Mouse (Mus musculus) kidney, adult 2 months (tissue): ENCODE data around the gene Corin.

ENCODE experiments used
- CTCF ChIP-seq: fragments of 200-500 bp; conservative IDR thresholded peaks from 2 replicates; pipeline ENCODE4 v1.5.1; 2011; ENCODE audit warnings: low read depth, mild to moderate bottlenecking, control low read depth, low read length, moderate library complexity, mixed read lengths; ENCODE audit not compliant: insufficient read depth, insufficient read length
- POLR2A ChIP-seq: fragments of 200-500 bp; IDR thresholded peaks from one replicate; pipeline ENCODE4 v1.6.1; 2011; ENCODE audit warnings: low read depth, low read length, control low read depth

DNA sequence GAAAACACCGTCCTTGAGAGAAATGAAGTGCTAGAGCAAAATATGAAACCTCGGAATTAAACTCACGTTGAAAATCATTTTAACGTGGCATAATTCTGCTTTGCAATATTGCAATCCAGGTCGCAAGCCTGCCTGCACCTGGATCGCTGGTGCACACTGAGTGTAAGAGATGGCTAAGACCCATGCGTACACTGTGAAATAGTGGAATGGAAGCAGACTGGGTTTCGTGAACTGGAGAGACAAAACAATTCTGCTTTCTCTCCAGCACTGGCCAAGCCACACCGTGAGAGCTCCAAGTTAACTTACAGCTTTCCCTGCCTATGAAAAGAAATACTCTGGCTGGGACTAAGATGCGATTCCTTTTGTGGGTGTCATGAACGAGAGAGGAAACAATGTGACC, 51.1 kb downstream of the Corin start:
- no peak for TF ChIP-seq CTCF
- TF ChIP-seq POLR2A: no peak
